Mouse (Mus musculus) spleen, adult 2 months (tissue): ENCODE measurements at regions not wholly inside any gene's neighbourhood (a gene's known extent, or its start where the extent isn't known, plus 50 kb on each side); places are given as distances from the start of the nearest gene placed in this dataset.

Source experiments
- CTCF ChIP-seq: fragments of 200-500 bp; IDR thresholded peaks from 2 replicates; pipeline ENCODE4 v1.5.1; 2011; ENCODE audit warnings: mild to moderate bottlenecking, inconsistent platforms; ENCODE audit not compliant: insufficient read depth, insufficient read length, insufficient replicate concordance; ENCODE audit errors: extremely low read depth
- POLR2A ChIP-seq: fragments of 200-500 bp; IDR thresholded peaks from 2 replicates; pipeline ENCODE4 v1.6.1; 2011; ENCODE audit warnings: low read depth, low read length, inconsistent platforms

- no peak for TF ChIP-seq POLR2A
- no peak for TF ChIP-seq CTCF
These were observed 128.6 kb upstream of the Fam83b start for GRCm38 (mm10) chr9:76695547-76695946.
